Mouse (Mus musculus) lung, embryonic 15.5 days (tissue): Measurements from ENCODE around the gene Mt3. TPM values are rescaled to one million over a fixed set of nuclear protein-coding genes. Genes with fewer than 3 reads are reported as not detected.
A peak's percentile ranks its signal among the peaks of the same experiment; 100 is the strongest.

ENCODE experiments used
- ATAC-seq: fragments of 200-750 bp; cut with Nextera tagmentation; 2 replicates; pipeline ENCODE4 v1.8.0; 2017; ENCODE audit warnings: moderate number of reproducible peaks, borderline replicate concordance; ENCODE audit not compliant: low FRiP score, low TSS enrichment; ENCODE audit errors: extremely low read depth
- H3K27ac ChIP-seq: fragments of 300-500 bp; sonication (generic); 2 replicates; pipeline ENCODE4 v1.5.1; 2015; ENCODE audit warnings: moderate library complexity, mild to moderate bottlenecking, inconsistent platforms
- H3K27me3 ChIP-seq: fragments of 300-500 bp; sonication (generic); 2 replicates; pipeline ENCODE4 v1.6.1; 2015; ENCODE audit warnings: inconsistent platforms
- H3K36me3 ChIP-seq: fragments of 300-500 bp; sonication (generic); 2 replicates; pipeline ENCODE4 v1.6.1; 2015; ENCODE audit warnings: inconsistent platforms
- H3K4me1 ChIP-seq: fragments of 300-500 bp; sonication (generic); 2 replicates; pipeline ENCODE4 v1.6.1; 2015; ENCODE audit warnings: inconsistent platforms
- H3K4me2 ChIP-seq: fragments of 300-500 bp; sonication (generic); 2 replicates; pipeline ENCODE4 v1.6.1; 2015; ENCODE audit warnings: inconsistent platforms, mild to moderate bottlenecking, moderate library complexity
- H3K4me3 ChIP-seq: fragments of 300-500 bp; sonication (generic); 2 replicates; pipeline ENCODE4 v1.5.1; 2015; ENCODE audit warnings: mild to moderate bottlenecking, inconsistent platforms
- H3K9ac ChIP-seq: fragments of 300-500 bp; sonication (generic); 2 replicates; pipeline ENCODE4 v1.6.1; 2015; ENCODE audit warnings: inconsistent platforms
- H3K9me3 ChIP-seq: fragments of 300-500 bp; sonication (generic); 2 replicates; pipeline ENCODE4 v1.6.1; 2016; ENCODE audit warnings: inconsistent platforms
- WGBS: fragments of 180-500 bp; shearing (Covaris S2); methylation state at CpG from one replicate; pipeline ENCODE4 v1.1.7; 2015; 5-methylcytosine and 5-hydroxymethylcytosine counted together
- polyA plus RNA-seq: library from polyadenylated mRNA; unstranded; fragments of >200 nt; fragmentation: Nextera tagmentation; extraction: Ambion mirVana; gene quantifications from 2 replicates; pipeline ENCODE4 v1.2.1, GENCODE M21; 2015

The Mt3 gene
- polyA plus RNA-seq, 1 experiment from 2014 or later: 5.5 TPM

- H3K9ac ChIP-seq: no peak overlapping the region
Observed at GRCm38 (mm10) chr8:94191101-94191691, 38.8 kb downstream of the Mt3 start.

GRCm38 (mm10) chr8:94192926-94193325 lies 40.5 kb downstream of the Mt3 start:
- Histone ChIP-seq H3K27me3 (peaks cover 3% of the 10 kb centered on the region; the same call in 1 of the 2 replicates), H3K4me3 (no peak overlapping the region), H3K4me1 (peaks cover 11% of the 10 kb centered on the region), H3K27ac (no peak overlapping the region), H3K9ac (no peak overlapping the region), H3K36me3 (no peaks in the 10 kb centered on the region), H3K4me2 (no peak overlapping the region), H3K9me3 (no peaks in the 10 kb centered on the region)
- ATAC-seq: no peak
- WGBS: 65% methylated on average over 1 of the region's 1 CpGs

More at GRCm38 (mm10) chr8:94191101-94191691, 38.8 kb downstream of the Mt3 start:
- Histone ChIP-seq H3K36me3 (no peaks in the 10 kb centered on the region), H3K27ac (no peak overlapping the region), H3K27me3 (peaks cover 19% of the 10 kb centered on the region), H3K9me3 (no peaks in the 10 kb centered on the region), H3K4me1 (peaks cover 24% of the 10 kb centered on the region), H3K4me3 (peak overlapping the region; percentile 35), H3K4me2 (peak overlapping the region; percentile 69)
- peak; percentile 54; the same call in 1 of the 2 replicates for ATAC-seq
- 19% methylated on average over 21 of the region's 21 CpGs for WGBS

- no peaks in the 10 kb centered on the region for H3K9me3 ChIP-seq
- H3K4me1 ChIP-seq: peaks cover 13% of the 10 kb centered on the region
- no peaks in the 10 kb centered on the region for H3K36me3 ChIP-seq
- H3K4me3 ChIP-seq: no peak overlapping the region
- H3K27ac ChIP-seq: no peak overlapping the region
- no peak overlapping the region for H3K4me2 ChIP-seq
- H3K27me3 ChIP-seq: no peaks in the 10 kb centered on the region
- H3K9ac ChIP-seq: no peak overlapping the region
- no peak for ATAC-seq
- WGBS: 77% methylated on average over 7 of the region's 7 CpGs
Observed at GRCm38 (mm10) chr8:94194591-94195223, 42.3 kb downstream of the Mt3 start.

GRCm38 (mm10) chr8:94199202-94199869 lies 46.9 kb downstream of the Mt3 start:
- Histone ChIP-seq H3K9ac (no peak overlapping the region), H3K36me3 (no peaks in the 10 kb centered on the region), H3K27ac (no peak overlapping the region), H3K9me3 (no peaks in the 10 kb centered on the region), H3K4me2 (peak overlapping the region; percentile 32), H3K4me3 (no peak overlapping the region), H3K27me3 (no peaks in the 10 kb centered on the region), H3K4me1 (peaks cover 4% of the 10 kb centered on the region; the same call in 1 of the 2 replicates)
- WGBS: 44% methylated on average over 10 of the region's 10 CpGs
- no peak for ATAC-seq

Other genes with a start within 250 kb of the Mt3 start
- gene Amfr, start 139.8 kb upstream of the Mt3 start, polyA plus RNA-seq: 48.5 and 49.6 TPM in 2 replicates
- 111 and 113 TPM in 2 replicates for gene Nudt21, start 115.6 kb upstream of the Mt3 start, polyA plus RNA-seq
- 10.6 and 13.7 TPM in 2 replicates for gene Ogfod1, start 115.4 kb upstream of the Mt3 start, polyA plus RNA-seq
- gene Bbs2, start 53.7 kb upstream of the Mt3 start, polyA plus RNA-seq: 9.7 and 13.1 TPM in 2 replicates
- gene Mt4, start 15.4 kb upstream of the Mt3 start, polyA plus RNA-seq: not detected in 2 replicates
- 26.6 and 33.1 TPM in 2 replicates for gene Mt2, start 20.1 kb downstream of the Mt3 start, polyA plus RNA-seq
- 144 and 179 TPM in 2 replicates for gene Mt1, start 26.5 kb downstream of the Mt3 start, polyA plus RNA-seq
- gene Nup93, start 62.0 kb downstream of the Mt3 start, polyA plus RNA-seq: 99.9 and 101 TPM in 2 replicates
- gene Slc12a3, start 176.6 kb downstream of the Mt3 start, polyA plus RNA-seq: 0.14 TPM in 1 of 2 replicates, not detected in the other
- gene Herpud1, start 233.8 kb downstream of the Mt3 start, polyA plus RNA-seq: 107 and 116 TPM in 2 replicates